Mouse (Mus musculus): Measurements from ENCODE around the gene Ppm1b.
"Not testable (repeated sequence)": the region's sequence is repeated elsewhere in the genome, so short reads cannot be mapped to it uniquely, and the experiment has no call there.

Gene Ppm1b

GRCm38 (mm10) chr17:84956441-84956840 lies at the start of gene Ppm1b:
Gene Ppm1b (plus strand): TSS chr17:84956741.
- DNase-seq (ENCODE audit: low read depth in 2 of 2, low spot score in 2 of 2) = no peak

- DNase-seq (ENCODE audit: low read depth in 2 of 2, low spot score in 2 of 2) = no peak
These were observed 34.7 kb upstream of the Ppm1b start for GRCm38 (mm10) chr17:84921666-84922376.

- DNase-seq (ENCODE audit: low read depth in 2 of 2, low spot score in 2 of 2) = no peak
These were observed 31.8 kb upstream of the Ppm1b start for GRCm38 (mm10) chr17:84924779-84925178.

- no peak for DNase-seq (ENCODE audit: low read depth in 2 of 2, low spot score in 2 of 2)
These were observed 30.3 kb upstream of the Ppm1b start for GRCm38 (mm10) chr17:84926233-84926632.

GRCm38 (mm10) chr17:84927580-84927979 lies 29.0 kb upstream of the Ppm1b start:
- DNase-seq (ENCODE audit: low read depth in 2 of 2, low spot score in 2 of 2) = no peak

- no peak for DNase-seq (ENCODE audit: low read depth in 2 of 2, low spot score in 2 of 2)
These were observed 23.6 kb upstream of the Ppm1b start for GRCm38 (mm10) chr17:84932943-84933342.

GRCm38 (mm10) chr17:84933968-84934367 lies 22.6 kb upstream of the Ppm1b start:
- DNase-seq (ENCODE audit: low read depth in 2 of 2, low spot score in 2 of 2) = no peak

- DNase-seq (ENCODE audit: low read depth in 2 of 2, low spot score in 2 of 2) = not testable (repeated sequence)
These were observed 20.9 kb upstream of the Ppm1b start for GRCm38 (mm10) chr17:84935620-84936019.

- DNase-seq (ENCODE audit: low read depth in 2 of 2, low spot score in 2 of 2) = no peak
These were observed 20.2 kb upstream of the Ppm1b start for GRCm38 (mm10) chr17:84936301-84936700.

- no peak for DNase-seq (ENCODE audit: low read depth in 2 of 2, low spot score in 2 of 2)
These were observed 19.7 kb upstream of the Ppm1b start for GRCm38 (mm10) chr17:84936809-84937208.

GRCm38 (mm10) chr17:84937220-84937619 lies 19.3 kb upstream of the Ppm1b start:
- DNase-seq (ENCODE audit: low read depth in 2 of 2, low spot score in 2 of 2) = no peak

- DNase-seq (ENCODE audit: low read depth in 2 of 2, low spot score in 2 of 2) = no peak
These were observed 18.3 kb upstream of the Ppm1b start for GRCm38 (mm10) chr17:84938215-84938614.

GRCm38 (mm10) chr17:84940017-84940731 lies 16.4 kb upstream of the Ppm1b start:
- no peak for DNase-seq (ENCODE audit: low read depth in 2 of 2, low spot score in 2 of 2)

- DNase-seq (ENCODE audit: low read depth in 2 of 2, low spot score in 2 of 2) = no peak
These were observed 15.2 kb upstream of the Ppm1b start for GRCm38 (mm10) chr17:84941291-84941868.

GRCm38 (mm10) chr17:84942358-84943032 lies 14.0 kb upstream of the Ppm1b start:
- no peak for DNase-seq (ENCODE audit: low read depth in 2 of 2, low spot score in 2 of 2)

GRCm38 (mm10) chr17:84943033-84943393 lies 13.5 kb upstream of the Ppm1b start:
- DNase-seq (ENCODE audit: low read depth in 2 of 2, low spot score in 2 of 2) = no peak

GRCm38 (mm10) chr17:84944348-84944747 lies 12.2 kb upstream of the Ppm1b start:
- no peak for DNase-seq (ENCODE audit: low read depth in 2 of 2, low spot score in 2 of 2)

- DNase-seq (ENCODE audit: low read depth in 2 of 2, low spot score in 2 of 2) = no peak
These were observed 4.0 kb upstream of the Ppm1b start for GRCm38 (mm10) chr17:84952521-84952920.

- DNase-seq (ENCODE audit: low read depth in 2 of 2, low spot score in 2 of 2) = no peak
These were observed 2.8 kb upstream of the Ppm1b start for GRCm38 (mm10) chr17:84953776-84954175.

GRCm38 (mm10) chr17:84954881-84955280 lies 1.7 kb upstream of the Ppm1b start:
- DNase-seq (ENCODE audit: low read depth in 2 of 2, low spot score in 2 of 2) = no peak

- peak; percentile 92 to 93 for DNase-seq (ENCODE audit: low read depth in 2 of 2, low spot score in 2 of 2)
These were observed 468 bp downstream of the Ppm1b start for GRCm38 (mm10) chr17:84956931-84957486.

Measured in CD8-positive naive resting alpha-beta T cell, adult 2 months (primary cell).